ENCODE assay signal across 8 mouse cellular contexts in the genomic region with DNA sequence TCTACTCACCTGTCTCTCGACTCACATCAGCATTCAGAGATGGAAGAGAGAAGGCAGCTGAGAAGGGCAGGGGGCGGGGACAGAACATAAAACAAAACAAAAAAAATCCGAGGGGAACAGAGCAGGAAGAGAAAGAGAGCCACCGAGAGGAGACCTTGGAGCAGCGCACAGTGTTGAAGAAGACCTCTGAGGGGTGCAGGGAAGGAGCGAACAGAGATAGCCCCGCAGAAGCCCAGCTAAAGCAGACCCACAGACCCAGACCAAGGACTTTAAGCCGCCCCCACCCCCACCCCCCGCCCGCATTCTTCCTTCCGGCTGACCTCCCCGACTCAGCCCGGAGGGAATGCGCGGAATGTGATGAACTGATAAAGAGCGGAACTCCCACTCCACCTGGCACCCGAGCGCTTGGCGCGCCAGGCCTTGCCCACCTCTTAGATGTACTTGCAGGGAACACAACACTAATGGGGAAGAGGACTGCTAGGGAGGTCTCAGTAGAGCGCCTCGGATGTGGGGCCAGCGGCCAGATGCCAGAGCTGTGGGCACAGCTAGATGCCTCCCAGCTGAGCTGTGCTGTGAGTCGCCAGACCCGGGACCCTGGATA. TPM values are rescaled to one million over a fixed set of nuclear protein-coding genes. Genes with fewer than 3 reads are reported as not detected.
DNase-seq lines count a peak whose midpoint lies in the region; ATAC-seq and TF ChIP-seq lines count a peak whose summit lies in the region.

No protein-coding gene starts in this region.

- H3K36me3 ChIP-seq in CH12.LX (replicated peaks in 1 of 2; ENCODE audit: control insufficient read depth in 1 of 2, insufficient read depth in 1 of 2, low read length in 1 of 2), result no peaks in the 10 kb centered on the region
- H3K36me3 ChIP-seq in hindbrain, embryonic 10.5 days, result no peaks in the 10 kb centered on the region
- H3K36me3 ChIP-seq in liver, embryonic 16.5 days (ENCODE audit: control insufficient read depth, insufficient read depth), result no peaks in the 10 kb centered on the region

- no peak overlapping the region for H3K9ac ChIP-seq in CH12.LX (ENCODE audit: insufficient read depth, low read depth)
- no peak overlapping the region for H3K9ac ChIP-seq in liver, embryonic 16.5 days (ENCODE audit: low read depth, low read length)

- peaks cover 8% of the 10 kb centered on the region for H3K9me3 ChIP-seq in CH12.LX (replicated peaks; ENCODE audit: low read length)
- H3K9me3 ChIP-seq in hindbrain, embryonic 10.5 days, result no peaks in the 10 kb centered on the region
- no peaks in the 10 kb centered on the region for H3K9me3 ChIP-seq in liver, embryonic 16.5 days (replicated peaks; ENCODE audit: control insufficient read depth, low read length)

- no peak for ATAC-seq in liver, embryonic 16.5 days (ENCODE audit: low read depth)

- TF ChIP-seq RAD21 in CH12.LX (IDR thresholded peaks at IDR 0.05; ENCODE audit: low read depth, low read length), result peak; percentile 43

- DNase-seq in CH12.LX (ENCODE audit: extremely low read depth), result no peak
- peak; percentile 94 for DNase-seq in R1 (ENCODE audit: low read depth, low spot score)
- peak; percentile 56 for DNase-seq in hindbrain, embryonic 10.5 days (ENCODE audit: low spot score)
- peak; percentile 69 for DNase-seq in retina, postnatal 1 day
- DNase-seq in adipocyte (ENCODE audit: low spot score), result no peak
- DNase-seq in right cerebral cortex, postnatal 14 days, result no peak
- no peak for DNase-seq in thymus, postnatal 36 days

- peak in 1 of 2 experiments; percentile 51; a peak in 2 of 4 replicates for TF ChIP-seq CTCF in CH12.LX (conservative IDR thresholded peaks at IDR 0.05 in 1 of 2, IDR thresholded peaks at IDR 0.05 in 1 of 2; ENCODE audit: low read depth in 2 of 2, low read length in 2 of 2)

- in situ Hi-C loops in CH12.LX (cut with MboI; ENCODE audit: low pct_ligation_motif_present, low pct_unique_long_range_greater_than_20kb, low sequenced_read_pairs), result loop anchor here (5.0 kb wide), 2 partner anchors 33 to 63 kb away; a partner anchor contains a TSS

- WGBS in hindbrain, embryonic 10.5 days, result 6% methylated on average over 25 of the region's 25 CpGs
- under 1% methylated on average over 25 of the region's 25 CpGs for WGBS in liver, embryonic 16.5 days (ENCODE audit: insufficient replicate concordance)

- H3K4me3 ChIP-seq in CH12.LX (replicated peaks in 1 of 3; ENCODE audit: low read depth in 2 of 3, low read length in 2 of 3, poor library complexity in 1 of 3), result no peak overlapping the region
- H3K4me3 ChIP-seq in hindbrain, embryonic 10.5 days, result peak overlapping the region; percentile 43
- no peak overlapping the region for H3K4me3 ChIP-seq in liver, embryonic 16.5 days (ENCODE audit: low read depth, low read length)

- no peak overlapping the region for H3K4me2 ChIP-seq in CH12.LX (ENCODE audit: insufficient read depth, low read depth, poor library complexity, severe bottlenecking)
- H3K4me2 ChIP-seq in liver, embryonic 16.5 days (ENCODE audit: low read depth, low read length), result peak overlapping the region; percentile 15; the same call in 1 of the 2 replicates

- no peak for TF ChIP-seq EP300 in CH12.LX (IDR thresholded peaks at IDR 0.05; ENCODE audit: low read length)

- dilution Hi-C loops in CH12.LX (cut with MboI; ENCODE audit: extremely low pct_ligation_motif_present, extremely low pct_unique_long_range_greater_than_20kb, low sequenced_read_pairs), result no loop called here

- peaks cover 5% of the 10 kb centered on the region for H3K27me3 ChIP-seq in CH12.LX (replicated peaks)
- H3K27me3 ChIP-seq in hindbrain, embryonic 10.5 days (ENCODE audit: insufficient read depth, poor library complexity, severe bottlenecking), result peaks cover 20% of the 10 kb centered on the region
- H3K27me3 ChIP-seq in liver, embryonic 16.5 days (ENCODE audit: control insufficient read depth, insufficient read depth, low read depth, low read length), result peaks cover 17% of the 10 kb centered on the region

- no peaks in the 10 kb centered on the region for H3K79me2 ChIP-seq in CH12.LX (replicated peaks; ENCODE audit: control insufficient read depth, extremely low read depth, insufficient read depth, poor library complexity, severe bottlenecking)

- H3K27ac ChIP-seq in CH12.LX (ENCODE audit: insufficient read depth, low read depth), result no peak overlapping the region
- peak overlapping the region; percentile 17; the same call in 1 of the 2 replicates for H3K27ac ChIP-seq in hindbrain, embryonic 10.5 days
- H3K27ac ChIP-seq in liver, embryonic 16.5 days (ENCODE audit: low read length), result no peak overlapping the region

- peaks cover 42 to 90% of the 10 kb centered on the region in 2 experiments for H3K4me1 ChIP-seq in CH12.LX (ENCODE audit: control insufficient read depth in 1 of 2, insufficient read depth in 2 of 2)
- peaks cover 43% of the 10 kb centered on the region for H3K4me1 ChIP-seq in hindbrain, embryonic 10.5 days (replicated peaks)
- no peaks in the 10 kb centered on the region; the same call in 1 of the 2 replicates for H3K4me1 ChIP-seq in liver, embryonic 16.5 days (ENCODE audit: control insufficient read depth, low read depth, low read length)

- no peak for TF ChIP-seq POLR2A in CH12.LX (IDR thresholded peaks at IDR 0.05; ENCODE audit: low read depth, low read length)

TF ChIP-seq in CH12.LX, 34 proteins besides CTCF, POLR2A, EP300 and RAD21:
- TF ChIP-seq MAZ (IDR thresholded peaks at IDR 0.05; ENCODE audit: low read depth, low read length) (0 out of 2 replicates have a peak, but pooled peaks have one; percentile 16), ZNF384 (IDR thresholded peaks at IDR 0.05; ENCODE audit: low read depth, low read length) (peak; percentile 80), CHD2 (IDR thresholded peaks at IDR 0.05; ENCODE audit: low read length) (peak; percentile 37; the same call in 1 of the 2 replicates), GABPA (IDR thresholded peaks at IDR 0.05; ENCODE audit: insufficient replicate concordance, low read depth, low read length) (no peak), SMC3 (IDR thresholded peaks at IDR 0.05; ENCODE audit: low read depth, low read length) (peak; percentile 33)

RNA-seq across cellular contexts. Expression of a gene that starts 14.5 kb away (rescaled TPM):
- total RNA-seq in CH12.LX (2012; rRNA removed), result 0.21 and 0.55 TPM in 2 replicates
- 0.08 TPM in 2 replicates for total RNA-seq in CH12.LX (2014; rRNA removed)
- 0.17 and 0.22 TPM in 2 replicates for polyA plus RNA-seq in CH12.LX (2012; ENCODE audit: insufficient read length, low read depth)
- 3.2 and 6.5 TPM in 2 replicates for polyA plus RNA-seq in hindbrain, embryonic 10.5 days (2016; fragmentation: Nextera tagmentation; extraction: Ambion mirVana)
- polyA plus RNA-seq in liver, embryonic 16.5 days (2015; fragmentation: Nextera tagmentation; extraction: Ambion mirVana), result not detected in 2 replicates

RNA-seq across cellular contexts. Expression of a gene that starts 28.8 kb away (rescaled TPM):
- 34.9 and 53.0 TPM in 2 replicates for total RNA-seq in CH12.LX (2012; rRNA removed)
- 5.5 and 5.8 TPM in 2 replicates for total RNA-seq in CH12.LX (2014; rRNA removed)
- 8.3 and 9.0 TPM in 2 replicates for polyA plus RNA-seq in CH12.LX (2012; ENCODE audit: insufficient read length, low read depth)
- polyA plus RNA-seq in hindbrain, embryonic 10.5 days (2016; fragmentation: Nextera tagmentation; extraction: Ambion mirVana), result 5.7 and 6.7 TPM in 2 replicates
- polyA plus RNA-seq in liver, embryonic 16.5 days (2015; fragmentation: Nextera tagmentation; extraction: Ambion mirVana), result 1.7 and 2.2 TPM in 2 replicates

RNA-seq across cellular contexts. Expression of a gene that starts 40.7 kb away (rescaled TPM):
- total RNA-seq in CH12.LX (2012; rRNA removed), result 0.21 and 0.25 TPM in 2 replicates
- not detected in 2 replicates for total RNA-seq in CH12.LX (2014; rRNA removed)
- not detected in 2 replicates for polyA plus RNA-seq in CH12.LX (2012; ENCODE audit: insufficient read length, low read depth)
- 0.25 and 0.31 TPM in 2 replicates for polyA plus RNA-seq in hindbrain, embryonic 10.5 days (2016; fragmentation: Nextera tagmentation; extraction: Ambion mirVana)
- 0.07 and 0.13 TPM in 2 replicates for polyA plus RNA-seq in liver, embryonic 16.5 days (2015; fragmentation: Nextera tagmentation; extraction: Ambion mirVana)

Comparison
In these comparisons a context has a peak if more than half of its experiments do, and no peak if none do; other contexts are left out.
1. DNase-seq: peak in R1 (single experiment), hindbrain, embryonic 10.5 days (single experiment) and retina, postnatal 1 day (single experiment); none in CH12.LX (single experiment), adipocyte (single experiment), right cerebral cortex, postnatal 14 days (single experiment) and thymus, postnatal 36 days (0 of 2).